Mouse (Mus musculus) lung, embryonic 16.5 days (tissue): ENCODE measurements around the gene Adamts17. TPM values are rescaled to one million over a fixed set of nuclear protein-coding genes. Genes with fewer than 3 reads are reported as not detected.
A peak's percentile ranks its signal among the peaks of the same experiment; 100 is the strongest.

Source experiments
- ATAC-seq: fragments of 200-750 bp; cut with Nextera tagmentation; 2 replicates; pipeline ENCODE4 v1.8.0; 2017; ENCODE audit warnings: low read depth, mild to moderate bottlenecking, moderate library complexity
- H3K27ac ChIP-seq: fragments of 300-500 bp; sonication (generic); 2 replicates; pipeline ENCODE4 v1.5.1; 2014; ENCODE audit warnings: mild to moderate bottlenecking, control low read depth, low read length
- H3K27me3 ChIP-seq: fragments of 300-500 bp; sonication (generic); 2 replicates; pipeline ENCODE4 v1.6.1; 2014; ENCODE audit warnings: low read depth, low read length, mixed read lengths; ENCODE audit not compliant: control insufficient read depth, insufficient read depth
- H3K36me3 ChIP-seq: fragments of 300-500 bp; sonication (generic); 2 replicates; pipeline ENCODE4 v1.6.1; 2014; ENCODE audit warnings: low read length; ENCODE audit not compliant: control insufficient read depth, insufficient read depth
- H3K4me1 ChIP-seq: fragments of 300-500 bp; sonication (generic); replicated peaks from 2 replicates; pipeline ENCODE4 v1.6.1; 2014; ENCODE audit warnings: low read length, mixed read lengths; ENCODE audit not compliant: control insufficient read depth, insufficient read depth
- H3K4me2 ChIP-seq: fragments of 300-500 bp; sonication (generic); 2 replicates; pipeline ENCODE4 v1.6.1; 2014; ENCODE audit warnings: low read depth, low read length, control low read depth
- H3K4me3 ChIP-seq: fragments of 300-500 bp; sonication (generic); 2 replicates; pipeline ENCODE4 v1.5.1; 2014; ENCODE audit warnings: mild to moderate bottlenecking, low read length, control low read depth
- H3K9ac ChIP-seq: fragments of 300-500 bp; sonication (generic); 2 replicates; pipeline ENCODE4 v1.6.1; 2014; ENCODE audit warnings: low read length, control low read depth
- H3K9me3 ChIP-seq: fragments of 300-500 bp; sonication (generic); 2 replicates; pipeline ENCODE4 v1.6.1; 2016; ENCODE audit warnings: low read length; ENCODE audit not compliant: control insufficient read depth
- WGBS: fragments of 180-500 bp; shearing (Covaris S2); extraction: QIAGEN DNeasy Blood & Tissue Kit; methylation state at CpG from one replicate; pipeline ENCODE4 v1.1.7; 2014; 5-methylcytosine and 5-hydroxymethylcytosine counted together
- polyA plus RNA-seq: library from polyadenylated mRNA; unstranded; fragments of >200 nt; fragmentation: Nextera tagmentation; extraction: Ambion mirVana; gene quantifications from 2 replicates; pipeline ENCODE4 v1.2.1, GENCODE M21; 2015

The Adamts17 gene
- polyA plus RNA-seq, 1 experiment from 2014 or later: 15.4 TPM

DNA sequence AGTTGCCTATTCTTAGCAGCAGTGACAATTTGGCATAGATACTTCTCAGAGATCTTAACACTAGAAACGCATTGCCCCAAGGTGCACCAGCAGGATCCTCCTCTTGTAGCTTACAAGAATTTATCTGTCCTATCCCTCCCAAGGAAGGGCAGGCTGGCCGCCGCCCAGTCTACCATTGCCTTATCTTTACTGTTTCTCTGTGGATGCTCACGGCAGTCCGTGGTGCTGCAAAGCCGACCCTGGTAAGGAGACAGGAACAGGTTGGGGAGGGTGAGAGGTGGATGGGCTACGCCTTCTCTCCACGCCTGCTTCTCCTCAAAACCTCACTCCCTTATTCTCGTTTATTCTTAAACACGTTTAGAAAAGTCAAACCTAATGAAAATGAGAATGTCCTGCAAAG lies 195.7 kb downstream of the Adamts17 start:
- ATAC-seq: no peak
- 0 out of 2 replicates have a peak overlapping the region, but pooled peaks have one; percentile 43 for H3K27ac ChIP-seq
- peaks cover 11% of the 10 kb centered on the region for H3K4me1 ChIP-seq
- H3K36me3 ChIP-seq: no peaks in the 10 kb centered on the region
- H3K4me2 ChIP-seq: no peak overlapping the region
- no peak overlapping the region for H3K9ac ChIP-seq
- H3K27me3 ChIP-seq: no peaks in the 10 kb centered on the region
- H3K4me3 ChIP-seq: no peak overlapping the region
- H3K9me3 ChIP-seq: no peaks in the 10 kb centered on the region
- 80% methylated on average over 10 of the region's 10 CpGs for WGBS

DNA sequence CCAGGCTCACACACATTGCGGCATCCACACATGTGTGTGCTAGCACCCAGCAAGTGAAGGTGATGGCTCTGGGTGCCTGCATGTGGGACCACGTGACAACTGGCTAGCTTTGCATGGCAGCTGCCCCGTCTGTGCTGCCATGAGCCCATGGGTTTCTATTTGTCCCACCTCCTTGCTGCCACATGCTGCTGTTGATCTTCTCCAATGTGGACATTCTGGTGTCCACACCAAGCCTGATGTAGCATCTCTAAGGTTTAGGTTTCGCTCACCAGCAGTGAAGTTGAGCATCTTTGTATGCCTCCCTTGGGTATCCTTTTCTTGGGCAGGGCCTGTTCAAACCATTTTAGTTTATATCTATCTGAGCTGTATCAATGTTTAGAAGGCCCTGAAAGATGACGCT lies 196.1 kb downstream of the Adamts17 start:
- Histone ChIP-seq H3K27ac (no peak overlapping the region), H3K36me3 (no peaks in the 10 kb centered on the region), H3K9ac (no peak overlapping the region), H3K4me2 (no peak overlapping the region), H3K4me1 (peaks cover 11% of the 10 kb centered on the region), H3K9me3 (no peaks in the 10 kb centered on the region), H3K27me3 (no peaks in the 10 kb centered on the region), H3K4me3 (no peak overlapping the region)
- no peak for ATAC-seq
- WGBS: 89% methylated on average over 5 of the region's 5 CpGs

DNA sequence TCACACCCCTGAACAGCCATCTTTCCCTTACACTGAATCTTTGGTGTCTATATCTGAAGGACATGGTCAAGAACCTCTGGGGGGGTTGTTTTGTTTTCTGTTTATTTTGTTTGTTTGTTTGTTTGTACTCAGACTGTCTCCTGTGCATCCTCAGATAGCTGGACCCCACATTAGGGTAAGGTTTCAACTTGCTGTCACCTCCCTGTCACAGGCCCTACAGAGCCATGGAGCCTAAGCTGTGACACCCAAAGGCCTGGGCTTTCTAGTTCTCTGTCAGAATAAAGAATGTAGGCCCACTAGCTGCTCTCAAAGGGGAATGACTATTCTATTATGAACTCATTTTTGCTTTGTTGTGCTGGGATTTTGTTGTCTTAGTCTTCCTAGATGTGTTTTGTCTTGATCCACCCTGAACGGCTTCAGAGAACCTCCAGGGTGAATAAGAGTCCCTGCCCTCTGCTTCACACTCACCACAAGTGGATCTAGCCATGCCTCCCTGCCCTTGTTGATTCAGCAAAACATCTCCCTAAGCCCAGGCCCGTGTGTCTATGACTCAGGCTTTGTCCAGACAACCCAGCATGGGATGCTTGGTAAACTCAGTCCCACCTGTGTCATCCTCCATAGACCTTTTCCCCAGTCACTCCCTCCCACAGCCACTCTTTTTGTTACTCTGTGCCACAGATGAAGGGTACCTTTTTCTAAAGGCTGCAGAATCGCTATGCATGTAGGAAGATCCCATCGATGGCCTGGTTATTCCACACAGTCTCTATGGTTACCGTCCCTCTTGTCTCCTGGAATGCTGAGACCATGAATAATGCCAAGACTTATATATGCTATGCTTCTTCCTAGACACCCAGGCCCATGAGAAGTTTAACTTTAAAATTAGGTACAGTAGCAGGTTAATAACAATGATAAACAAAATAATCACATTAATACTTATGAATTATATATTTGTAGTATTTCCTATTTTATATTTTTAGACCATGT lies 197.3 kb downstream of the Adamts17 start:
- Histone ChIP-seq H3K4me3 (no peak overlapping the region), H3K9me3 (no peaks in the 10 kb centered on the region), H3K27ac (no peak overlapping the region), H3K4me1 (peaks cover 11% of the 10 kb centered on the region), H3K27me3 (no peaks in the 10 kb centered on the region), H3K36me3 (no peaks in the 10 kb centered on the region), H3K9ac (no peak overlapping the region), H3K4me2 (no peak overlapping the region)
- 81% methylated on average over 5 of the region's 5 CpGs for WGBS
- ATAC-seq: no peak

DNA sequence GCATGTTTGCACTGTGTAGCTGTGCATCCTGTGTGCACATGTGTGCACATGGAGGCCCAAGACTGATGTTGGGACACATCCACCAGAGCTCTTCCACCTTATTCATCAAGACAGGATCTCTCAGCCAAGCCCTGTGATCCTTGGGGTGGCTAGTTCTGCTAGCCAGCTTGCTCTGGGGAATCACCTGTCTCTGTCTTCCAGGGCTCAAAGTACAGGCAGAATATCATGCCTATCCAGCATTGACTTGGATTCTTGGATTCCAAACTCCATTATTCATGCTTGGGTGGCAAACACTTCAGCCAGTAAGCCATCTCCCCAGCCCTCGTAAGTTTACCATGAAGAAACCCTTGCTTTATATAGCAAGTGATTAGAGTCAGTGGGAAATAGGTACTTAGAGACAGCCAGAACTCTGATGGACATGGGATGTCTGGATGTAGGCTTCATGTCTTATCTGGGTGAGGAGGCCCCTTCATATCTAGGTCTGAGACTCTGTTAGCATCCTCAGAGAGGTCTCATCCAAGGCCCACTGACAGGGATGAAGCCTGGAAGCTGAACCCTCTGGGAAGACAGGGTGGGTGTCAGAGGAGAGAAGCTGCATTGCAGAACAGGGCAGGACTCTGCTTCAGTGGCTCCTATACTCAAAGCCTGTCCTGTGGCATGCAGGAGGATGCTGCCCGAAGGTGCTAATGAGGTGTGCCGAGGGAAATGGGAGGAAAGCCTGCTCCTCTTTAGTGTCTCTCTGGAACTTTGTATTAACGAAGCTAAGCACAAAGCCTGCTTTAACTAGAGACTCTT lies 198.4 kb downstream of the Adamts17 start:
- Histone ChIP-seq H3K9me3 (no peaks in the 10 kb centered on the region), H3K4me3 (no peak overlapping the region), H3K36me3 (no peaks in the 10 kb centered on the region), H3K27me3 (no peaks in the 10 kb centered on the region), H3K9ac (no peak overlapping the region), H3K27ac (no peak overlapping the region), H3K4me1 (peaks cover 11% of the 10 kb centered on the region), H3K4me2 (no peak overlapping the region)
- WGBS: 73% methylated on average over 4 of the region's 4 CpGs
- ATAC-seq: no peak

DNA sequence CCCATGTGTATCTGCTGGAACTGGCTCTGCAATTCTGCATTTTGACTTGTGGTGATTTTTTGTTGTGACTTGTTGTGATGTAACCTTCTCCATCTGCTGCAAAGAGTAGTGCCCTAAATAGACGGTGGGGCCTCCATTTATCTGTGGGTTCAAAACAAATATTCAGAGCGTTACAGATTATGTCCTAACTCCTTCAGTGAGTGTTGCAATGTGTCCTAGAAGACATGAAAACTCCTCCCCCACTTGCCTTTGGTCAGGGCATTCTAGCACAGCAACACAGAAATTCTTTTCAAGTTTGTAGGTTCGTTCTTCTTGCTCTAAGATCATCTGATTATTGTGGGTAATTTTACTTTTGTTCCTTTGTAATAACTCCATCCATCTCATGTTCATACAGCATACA lies 199.6 kb downstream of the Adamts17 start:
- Histone ChIP-seq H3K4me2 (no peak overlapping the region), H3K4me1 (peaks cover 8% of the 10 kb centered on the region; the same call in 1 of the 2 replicates), H3K4me3 (no peak overlapping the region), H3K9ac (no peak overlapping the region), H3K36me3 (no peaks in the 10 kb centered on the region), H3K27me3 (no peaks in the 10 kb centered on the region), H3K27ac (peak overlapping the region; percentile 53), H3K9me3 (no peaks in the 10 kb centered on the region)
- 23% methylated on average over 3 of the region's 3 CpGs for WGBS
- ATAC-seq: peak; percentile 63

DNA sequence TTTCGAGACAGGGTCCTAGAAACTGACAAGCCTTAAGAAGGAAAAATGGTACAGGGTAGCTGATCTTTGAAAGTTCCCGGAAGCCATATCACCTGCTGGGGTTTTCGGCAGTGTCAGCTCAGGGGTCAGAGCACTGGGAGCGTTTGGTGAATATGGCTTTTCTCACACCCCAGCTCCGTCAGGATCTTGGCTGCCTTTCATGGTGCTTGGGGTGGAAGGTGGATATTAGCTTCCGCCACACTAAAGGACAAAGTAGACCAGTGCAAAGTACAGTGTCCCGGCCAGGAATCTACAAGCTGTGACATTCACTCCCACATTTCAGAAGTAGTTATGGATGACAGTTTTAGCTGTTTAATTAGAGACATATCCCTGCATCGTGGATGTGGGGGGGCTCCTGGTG lies 200.3 kb downstream of the Adamts17 start:
- Histone ChIP-seq H3K4me1 (peaks cover 9% of the 10 kb centered on the region; the same call in 1 of the 2 replicates), H3K27ac (no peak overlapping the region), H3K27me3 (no peaks in the 10 kb centered on the region), H3K36me3 (no peaks in the 10 kb centered on the region), H3K9me3 (no peaks in the 10 kb centered on the region), H3K4me2 (no peak overlapping the region), H3K4me3 (no peak overlapping the region), H3K9ac (no peak overlapping the region)
- no peak for ATAC-seq
- WGBS: 40% methylated on average over 8 of the region's 8 CpGs

DNA sequence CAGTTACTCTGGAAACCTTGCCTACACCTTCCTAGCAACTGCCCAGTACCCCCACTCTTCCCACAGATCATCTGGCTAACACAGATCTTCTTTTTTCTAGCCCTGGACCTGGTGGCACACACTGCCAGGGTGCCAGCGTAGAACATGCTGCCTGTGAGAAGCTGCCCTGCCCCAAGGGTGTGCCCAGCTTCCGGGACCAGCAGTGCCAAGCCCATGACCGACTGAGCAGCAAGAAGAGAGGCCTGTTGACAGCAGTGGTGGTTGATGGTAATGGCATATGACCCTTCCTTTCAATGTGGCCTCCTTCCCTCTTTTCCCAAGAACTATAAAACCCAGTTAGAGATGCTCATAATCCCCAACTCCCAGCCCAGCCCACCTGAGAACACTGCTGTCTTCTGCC lies 202.2 kb downstream of the Adamts17 start:
- Histone ChIP-seq H3K9me3 (no peaks in the 10 kb centered on the region), H3K36me3 (no peaks in the 10 kb centered on the region), H3K4me2 (no peak overlapping the region), H3K4me3 (no peak overlapping the region), H3K27ac (no peak overlapping the region), H3K4me1 (peaks cover 11% of the 10 kb centered on the region; the same call in 1 of the 2 replicates), H3K9ac (no peak overlapping the region), H3K27me3 (no peaks in the 10 kb centered on the region)
- 84% methylated on average over 3 of the region's 3 CpGs for WGBS
- no peak for ATAC-seq

DNA sequence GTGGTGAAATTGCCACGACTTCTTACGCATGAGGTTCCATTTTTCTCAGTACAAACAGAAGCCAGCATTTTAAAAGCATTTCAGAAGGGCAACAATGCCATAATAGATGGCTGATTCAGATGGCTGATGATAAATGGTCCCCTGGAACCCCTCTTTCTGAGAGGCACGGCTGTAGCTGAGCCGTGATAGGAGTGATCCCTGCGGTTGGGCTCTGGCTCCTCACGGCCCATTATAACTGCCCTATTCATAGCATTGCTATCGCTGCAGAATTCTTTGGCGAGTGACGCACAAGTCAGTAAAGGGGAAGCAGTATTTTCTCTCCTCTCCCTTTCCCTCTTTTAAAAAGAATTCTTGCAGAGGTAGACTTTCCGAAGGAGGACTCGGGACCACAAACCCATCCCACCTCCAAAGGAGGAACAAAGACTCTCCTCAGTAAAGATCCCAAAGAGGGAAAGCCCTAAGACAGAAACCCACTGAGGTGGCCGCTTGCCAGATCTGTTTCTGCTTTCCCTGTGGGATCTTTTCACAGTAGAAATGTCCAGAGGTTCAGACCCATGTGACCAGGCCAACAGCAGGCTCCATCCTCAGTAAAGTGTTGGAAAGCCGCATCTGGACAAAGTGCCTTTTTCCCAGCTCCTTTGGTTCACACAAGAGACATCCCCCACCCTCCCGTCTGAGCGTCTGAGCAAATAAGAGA lies 204.7 kb downstream of the Adamts17 start:
- Histone ChIP-seq H3K27ac (peak overlapping the region; percentile 67), H3K9me3 (no peaks in the 10 kb centered on the region), H3K9ac (no peak overlapping the region), H3K4me2 (no peak overlapping the region), H3K36me3 (no peaks in the 10 kb centered on the region), H3K4me3 (no peak overlapping the region), H3K27me3 (no peaks in the 10 kb centered on the region), H3K4me1 (peaks cover 11% of the 10 kb centered on the region; the same call in 1 of the 2 replicates)
- WGBS: 67% methylated on average over 15 of the region's 15 CpGs
- ATAC-seq: peak; percentile 69
